Mouse (Mus musculus): Measurements from ENCODE around the gene Hectd4.
A peak's percentile ranks its signal among the peaks of the same experiment; 100 is the strongest.

Gene Hectd4

GRCm38 (mm10) chr5:121359229-121359628 lies 139.2 kb downstream of the Hectd4 start:
- no peak for DNase-seq (ENCODE audit: low spot score)

- DNase-seq (ENCODE audit: low spot score): no peak
These were observed 141.7 kb downstream of the Hectd4 start for GRCm38 (mm10) chr5:121361696-121362095.

- no peak for DNase-seq (ENCODE audit: low spot score)
These were observed 143.4 kb downstream of the Hectd4 start for GRCm38 (mm10) chr5:121363441-121363840.

GRCm38 (mm10) chr5:121366449-121367225 lies 146.6 kb downstream of the Hectd4 start:
- DNase-seq (ENCODE audit: low spot score): no peak

- DNase-seq (ENCODE audit: low spot score): no peak
These were observed 147.2 kb downstream of the Hectd4 start for GRCm38 (mm10) chr5:121367255-121367654.

DNA sequence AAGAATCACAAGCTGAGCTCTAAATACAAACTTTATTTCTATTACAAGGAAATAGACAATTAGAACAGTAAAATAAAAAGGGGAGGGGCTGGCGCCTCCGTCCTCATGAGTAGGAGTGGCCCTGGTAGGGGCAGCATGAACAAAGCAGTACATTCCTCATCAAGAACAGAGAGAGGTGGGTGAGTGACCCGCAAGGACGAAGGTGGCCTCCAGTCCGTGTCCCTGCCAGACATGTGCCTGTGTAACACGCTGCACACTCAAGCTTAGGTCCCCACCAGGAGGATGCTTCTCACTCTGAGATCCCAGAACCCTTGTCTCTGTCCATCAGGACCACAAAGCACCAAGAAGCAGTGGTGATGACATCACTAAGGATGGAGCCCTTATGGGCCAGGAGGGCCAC lies 151.7 kb downstream of the Hectd4 start:
- no peak for DNase-seq (ENCODE audit: low spot score)

- DNase-seq (ENCODE audit: low spot score): no peak
These were observed 154.8 kb downstream of the Hectd4 start for GRCm38 (mm10) chr5:121374790-121375189.

GRCm38 (mm10) chr5:121376972-121377371 lies 157.0 kb downstream of the Hectd4 start:
- DNase-seq (ENCODE audit: low spot score): peak; percentile 45

DNA sequence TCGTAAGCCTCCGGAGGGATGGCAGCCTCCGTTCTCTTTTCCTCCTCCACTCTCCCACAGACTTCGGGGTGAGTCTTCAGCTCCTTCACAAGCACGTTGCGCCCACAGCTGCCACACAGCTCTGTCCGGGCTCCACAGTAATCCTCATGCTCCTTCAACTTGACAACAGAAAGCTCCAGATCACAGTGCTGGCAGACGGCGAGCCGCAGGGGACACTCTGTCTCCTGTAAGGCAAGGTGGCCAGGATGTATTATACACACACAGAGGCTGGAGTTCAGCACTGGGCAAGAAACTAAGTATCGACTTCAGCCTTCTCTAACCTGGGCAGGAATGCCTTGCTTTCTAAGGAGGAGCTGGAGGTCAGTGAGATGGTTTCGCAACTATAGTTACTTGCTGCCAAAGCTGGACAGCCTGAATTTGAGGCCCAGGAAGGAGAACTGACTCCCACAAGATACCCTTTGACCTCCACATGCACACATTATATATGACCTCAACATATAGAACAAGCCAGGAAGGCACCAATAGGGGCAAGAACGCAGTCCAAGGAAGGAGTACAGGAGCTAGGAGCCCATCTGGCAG lies 158.7 kb downstream of the Hectd4 start:
- no peak for DNase-seq (ENCODE audit: low spot score)

DNA sequence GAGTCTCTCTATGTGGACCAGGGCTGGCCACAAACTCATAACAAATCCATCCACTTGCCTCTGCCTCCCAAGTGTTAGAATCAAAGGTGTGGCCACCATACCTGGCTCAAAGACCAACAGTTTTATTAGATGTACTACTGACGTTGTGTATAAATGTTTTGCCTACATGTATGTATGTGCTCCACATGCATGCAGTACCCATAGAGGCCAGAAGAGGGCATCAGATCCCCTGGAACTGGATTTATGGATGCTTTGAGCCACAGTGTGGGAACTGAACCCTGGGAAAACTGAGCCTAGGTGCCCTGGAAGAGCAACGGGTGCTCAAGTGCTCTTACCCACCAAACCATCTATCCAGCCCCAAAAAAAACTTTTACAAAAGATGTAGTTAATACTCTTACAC lies 160.7 kb downstream of the Hectd4 start:
- peak; percentile 31 for DNase-seq (ENCODE audit: low spot score)

GRCm38 (mm10) chr5:121383857-121384756 lies 164.1 kb downstream of the Hectd4 start:
- DNase-seq (ENCODE audit: low spot score): no peak

DNA sequence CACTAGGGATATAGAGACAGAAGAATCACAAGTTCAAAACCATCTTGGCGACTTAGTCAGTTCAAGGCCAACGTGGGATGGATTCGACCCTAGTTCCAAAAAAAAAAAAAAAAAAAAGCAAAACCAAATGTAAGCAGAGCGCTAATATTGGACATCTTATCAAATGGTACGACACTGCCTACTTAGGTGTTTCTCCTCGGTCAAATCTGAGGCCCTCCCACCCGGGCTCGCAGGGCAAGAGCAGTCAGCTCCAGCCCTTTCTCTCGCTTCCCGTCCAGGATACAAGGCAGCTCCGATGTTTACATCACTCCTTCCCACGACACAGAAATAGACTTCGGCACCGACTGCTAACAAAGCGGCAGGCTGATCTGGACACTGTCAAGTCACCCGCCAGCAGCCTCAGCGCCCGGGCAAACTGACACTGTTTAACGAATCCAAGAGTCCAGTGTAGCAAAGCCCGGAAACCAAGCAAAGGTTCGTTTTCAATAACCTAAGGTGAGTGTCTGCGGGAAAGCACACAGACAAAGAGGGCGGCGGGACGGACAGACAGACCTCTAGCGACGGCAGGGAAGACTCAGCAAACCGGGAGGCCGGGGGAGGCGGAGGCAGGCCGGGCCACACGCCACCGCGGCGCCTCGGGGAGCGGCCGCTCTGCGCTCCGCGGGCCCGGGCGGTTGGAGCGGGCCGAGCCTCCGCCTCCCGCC lies 164.9 kb downstream of the Hectd4 start:
- peak; percentile 44 for DNase-seq (ENCODE audit: low spot score)

DNA sequence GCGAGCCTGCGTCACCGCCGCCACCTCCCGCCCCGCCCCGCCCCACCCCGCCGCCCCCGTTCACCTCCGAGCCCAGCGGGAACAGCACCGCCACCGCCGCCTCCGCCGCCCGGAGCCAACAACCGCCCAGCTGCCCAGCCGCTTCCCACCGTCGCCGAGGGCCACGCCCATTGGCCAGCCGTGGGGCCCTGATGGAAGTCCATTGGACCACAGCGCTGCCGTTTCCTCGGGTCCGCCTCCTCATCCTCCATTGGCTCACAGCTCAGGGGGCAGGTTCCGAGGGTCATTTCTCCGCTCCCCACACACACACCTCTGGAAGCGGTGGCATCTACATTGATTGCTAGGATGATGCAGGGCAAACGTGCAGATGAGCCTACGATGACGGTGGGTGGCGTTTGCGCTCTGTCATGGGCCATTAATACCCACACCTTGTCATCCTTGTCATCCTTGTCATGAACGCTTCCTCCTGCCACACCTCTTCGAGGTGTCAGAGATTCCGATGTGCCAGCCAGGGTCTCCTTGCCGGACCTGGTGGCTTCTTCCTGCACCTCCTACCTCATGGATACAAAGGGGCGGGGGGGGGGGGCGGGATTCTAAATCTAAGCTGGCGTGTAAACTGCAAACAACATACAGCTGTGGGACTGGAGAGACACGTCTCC lies 165.6 kb downstream of the Hectd4 start, which contains the start of gene Trafd1:
Gene Trafd1, minus strand, starts transcription at position 172 of the 659 bp plus-strand sequence.
- peak; percentile 88 for DNase-seq (ENCODE audit: low spot score)

DNA sequence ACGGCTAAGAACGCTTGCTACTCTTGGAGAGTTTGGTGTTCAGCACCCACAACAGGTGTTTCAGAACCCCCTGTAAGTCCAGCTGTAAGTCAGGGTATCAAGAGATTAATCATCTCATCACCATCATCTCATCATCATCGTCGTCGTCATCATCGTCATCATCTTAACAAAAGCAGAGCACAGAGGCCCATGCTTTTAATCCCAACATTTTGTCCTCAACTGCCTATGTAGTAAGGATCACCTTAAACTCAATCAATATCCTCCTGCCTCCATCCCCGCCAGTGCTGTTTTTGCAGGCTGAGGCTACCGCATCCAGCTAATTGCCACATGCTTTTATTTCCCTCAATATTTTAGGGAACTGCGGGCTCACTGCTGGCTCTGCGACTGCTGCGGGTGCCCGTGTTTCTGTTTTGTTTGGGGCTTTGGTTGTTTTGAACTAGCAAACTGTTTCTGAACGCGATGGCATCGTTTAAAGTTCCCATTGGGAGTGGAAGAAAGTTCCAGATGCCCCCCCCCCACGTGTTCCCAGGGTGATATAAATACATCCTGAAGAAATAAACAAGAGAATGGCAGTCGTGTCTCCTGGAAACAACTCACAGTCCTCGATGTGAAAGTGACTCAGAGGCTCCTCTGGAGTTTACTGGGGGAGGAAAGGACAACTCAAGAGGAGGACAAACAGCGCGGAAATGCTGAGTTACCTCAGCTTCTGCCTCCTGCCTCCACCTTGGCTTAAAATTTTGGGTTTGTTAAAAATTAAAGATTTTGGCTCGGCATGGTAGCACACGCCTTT lies 166.3 kb downstream of the Hectd4 start:
- DNase-seq (ENCODE audit: low spot score): no peak

DNA sequence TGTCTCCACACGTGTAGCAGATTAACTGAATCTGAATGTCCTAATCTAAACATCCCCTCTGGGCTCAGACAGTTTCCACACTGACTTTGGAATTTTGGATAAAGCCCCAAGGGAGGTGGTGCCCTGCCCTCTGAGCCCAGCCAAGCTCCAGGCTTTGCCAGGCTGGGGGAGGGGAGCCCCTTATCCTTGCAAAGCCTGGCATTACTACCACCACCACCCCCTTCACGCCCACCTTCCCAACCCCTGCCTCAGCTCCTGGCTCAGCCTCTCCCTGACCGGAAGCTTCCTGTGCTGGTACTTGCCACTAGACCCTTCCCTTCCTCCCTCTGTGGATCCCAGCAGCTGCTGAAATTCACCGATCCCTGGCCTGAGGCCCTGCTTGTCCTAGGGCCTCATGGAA lies 167.1 kb downstream of the Hectd4 start:
- DNase-seq (ENCODE audit: low spot score): no peak

- no peak for DNase-seq (ENCODE audit: low spot score)
These were observed 169.1 kb downstream of the Hectd4 start for GRCm38 (mm10) chr5:121389106-121389505.

GRCm38 (mm10) chr5:121389691-121390090 lies 169.7 kb downstream of the Hectd4 start:
- no peak for DNase-seq (ENCODE audit: low spot score)

DNA sequence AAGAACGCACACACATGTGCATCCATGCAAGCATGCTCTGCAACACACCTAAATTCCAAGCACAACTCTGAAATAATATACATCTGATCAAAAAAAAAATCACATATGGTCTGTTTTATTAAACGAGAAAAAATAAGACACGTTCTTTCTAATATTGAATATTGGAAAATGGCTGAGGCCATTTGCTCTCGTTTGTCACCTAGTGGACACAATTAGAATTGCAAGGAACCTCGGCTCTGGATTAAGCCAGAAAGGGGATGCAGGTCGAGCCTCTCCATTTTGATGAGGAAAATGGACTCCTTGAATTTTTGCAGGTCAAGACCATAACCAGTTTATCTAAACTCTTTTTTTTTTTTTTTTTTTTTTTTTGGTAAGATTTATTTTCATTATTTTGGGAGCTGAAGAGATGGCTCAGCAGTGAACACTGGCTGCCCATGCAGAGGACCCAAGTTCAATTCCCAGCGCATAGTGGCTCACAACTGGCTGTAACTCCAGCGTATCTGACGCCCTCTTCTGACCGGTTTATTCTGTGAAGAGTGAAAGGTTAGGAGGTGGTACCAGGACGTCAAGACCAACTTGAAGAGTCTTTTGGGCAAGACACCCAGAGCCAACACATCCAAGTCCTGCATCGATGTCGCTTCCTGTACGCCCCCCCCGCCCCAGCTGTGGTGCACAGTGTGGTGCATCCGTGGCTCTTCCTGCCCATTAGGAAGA lies 172.8 kb downstream of the Hectd4 start:
- DNase-seq (ENCODE audit: low spot score): peak; percentile 65

DNA sequence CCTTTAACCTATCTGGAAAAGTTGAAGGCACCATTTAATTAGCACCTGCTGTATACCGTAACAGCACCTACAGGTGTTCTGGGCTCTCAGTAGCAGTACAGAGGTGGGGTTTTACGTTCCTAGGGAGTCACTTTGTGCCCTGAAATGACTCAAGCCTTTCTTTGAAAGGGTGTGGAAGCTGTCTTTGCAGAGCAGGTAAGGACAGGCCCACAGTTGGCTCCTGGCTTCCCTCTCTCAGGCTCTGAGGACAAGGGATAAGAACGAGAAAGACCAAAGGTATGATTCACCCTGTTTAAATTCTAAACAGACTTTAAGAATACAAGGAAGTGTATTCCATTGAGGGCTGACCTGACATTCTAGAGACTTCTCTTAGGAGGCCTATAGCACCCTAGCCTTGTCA lies 173.4 kb downstream of the Hectd4 start:
- no peak for DNase-seq (ENCODE audit: low spot score)

DNA sequence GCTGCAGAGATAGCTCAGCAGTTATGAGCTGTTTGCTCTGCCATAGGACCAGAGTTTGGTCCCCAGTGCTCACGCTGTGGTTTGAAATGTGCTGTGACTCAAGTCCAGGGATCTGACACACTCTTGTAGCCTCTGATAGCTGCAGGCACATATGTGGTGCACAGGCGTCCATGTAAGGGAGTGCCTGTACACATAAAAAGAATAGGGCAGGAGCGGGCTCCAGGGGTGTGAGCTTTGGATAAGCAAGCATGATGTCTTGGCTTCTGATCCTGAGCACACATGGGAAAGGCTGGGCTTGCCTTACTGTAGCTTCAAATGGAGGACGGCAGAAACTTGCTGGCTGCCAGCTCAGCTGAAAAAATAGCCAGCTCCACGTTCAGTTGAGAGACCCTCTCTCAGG lies 175.6 kb downstream of the Hectd4 start:
- DNase-seq (ENCODE audit: low spot score): no peak

Measured in c-Kit-positive CD71-positive TER-119-positive erythroid progenitor cells, embryonic 14.5 days (primary cell).